Mouse (Mus musculus): ENCODE measurements around the gene Cpm. TPM values are rescaled to one million over a fixed set of nuclear protein-coding genes. Genes with fewer than 3 reads are reported as not detected.
A peak's percentile ranks its signal among the peaks of the same experiment; 100 is the strongest.

The Cpm gene
- total RNA-seq, 2 experiments from 2014 or later: 4.0 to 5.3 TPM

GRCm38 (mm10) chr10:117667663-117668507, 38.6 kb downstream of the Cpm start:
- no peak for DNase-seq (ENCODE audit: low spot score in 2 of 2)
- intact Hi-C loops (cut with DNase I): no loop called here

GRCm38 (mm10) chr10:117668546-117669300, 39.4 kb downstream of the Cpm start:
- DNase-seq (ENCODE audit: low spot score in 2 of 2): no peak
- intact Hi-C loops (cut with DNase I): no loop called here

- no peak for DNase-seq (ENCODE audit: low spot score in 2 of 2)
- intact Hi-C loops (cut with DNase I): no loop called here
Observed at GRCm38 (mm10) chr10:117669449-117670090, 40.3 kb downstream of the Cpm start.

GRCm38 (mm10) chr10:117670092-117670491, 40.8 kb downstream of the Cpm start:
- intact Hi-C loops (cut with DNase I): no loop called here
- DNase-seq (ENCODE audit: low spot score in 2 of 2): no peak

GRCm38 (mm10) chr10:117670791-117671190, 41.5 kb downstream of the Cpm start:
- intact Hi-C loops (cut with DNase I): no loop called here
- no peak for DNase-seq (ENCODE audit: low spot score in 2 of 2)

- intact Hi-C loops (cut with DNase I): no loop called here
- DNase-seq (ENCODE audit: low spot score in 2 of 2): no peak
Observed at GRCm38 (mm10) chr10:117671266-117671665, 42.0 kb downstream of the Cpm start.

- DNase-seq (ENCODE audit: low spot score in 2 of 2): no peak
- intact Hi-C loops (cut with DNase I): no loop called here
Observed at GRCm38 (mm10) chr10:117671930-117672666, 42.8 kb downstream of the Cpm start.

GRCm38 (mm10) chr10:117672693-117673092, 43.4 kb downstream of the Cpm start:
- intact Hi-C loops (cut with DNase I): no loop called here

GRCm38 (mm10) chr10:117673913-117674312, 44.6 kb downstream of the Cpm start:
- intact Hi-C loops (cut with DNase I): no loop called here
- DNase-seq (ENCODE audit: low spot score in 2 of 2): no peak

More at GRCm38 (mm10) chr10:117672693-117673092, 43.4 kb downstream of the Cpm start:
- peak; percentile 19 to 47 for DNase-seq (ENCODE audit: low spot score in 2 of 2)

- no peak for DNase-seq (ENCODE audit: low spot score in 2 of 2)
- intact Hi-C loops (cut with DNase I): loop anchor here (5.0 kb wide), 3 partner anchors 102 to 447 kb away; no protein-coding TSS in a partner anchor
Observed at GRCm38 (mm10) chr10:117674359-117675019, 45.2 kb downstream of the Cpm start.

GRCm38 (mm10) chr10:117675096-117676035, 46.1 kb downstream of the Cpm start:
- intact Hi-C loops (cut with DNase I): loop anchor here (2.0 to 5.0 kb wide), 4 partner anchors 103 to 448 kb away; no protein-coding TSS in a partner anchor
- DNase-seq (ENCODE audit: low spot score in 2 of 2): peak; percentile 79 to 87

- intact Hi-C loops (cut with DNase I): loop anchor here (2.0 to 5.0 kb wide), 4 partner anchors 104 to 449 kb away; no protein-coding TSS in a partner anchor
- peak; percentile 70 to 81 for DNase-seq (ENCODE audit: low spot score in 2 of 2)
Observed at GRCm38 (mm10) chr10:117676036-117676643, 46.8 kb downstream of the Cpm start.

GRCm38 (mm10) chr10:117676644-117677313, 47.5 kb downstream of the Cpm start:
- DNase-seq (ENCODE audit: low spot score in 2 of 2): peak; percentile 59 to 61
- intact Hi-C loops (cut with DNase I): loop anchor here (1.0 to 5.0 kb wide), 5 partner anchors 104 to 449 kb away; no protein-coding TSS in a partner anchor

GRCm38 (mm10) chr10:117677494-117678236, 48.4 kb downstream of the Cpm start:
- intact Hi-C loops (cut with DNase I): loop anchor here (1.0 to 5.0 kb wide), 5 partner anchors 105 to 450 kb away; no protein-coding TSS in a partner anchor
- no peak for DNase-seq (ENCODE audit: low spot score in 2 of 2)

- DNase-seq (ENCODE audit: low spot score in 2 of 2): no peak
- intact Hi-C loops (cut with DNase I): loop anchor here (5.0 kb wide), 3 partner anchors 106 to 451 kb away; no protein-coding TSS in a partner anchor
Observed at GRCm38 (mm10) chr10:117678357-117678756, 49.1 kb downstream of the Cpm start.

Data from left cerebral cortex, postnatal 25 days (tissue).